Mouse (Mus musculus): ENCODE results near the gene Cgn. TPM values are rescaled to one million over a fixed set of nuclear protein-coding genes. Genes with fewer than 3 reads are reported as not detected.
"Not testable (repeated sequence)": the region's sequence is repeated elsewhere in the genome, so short reads cannot be mapped to it uniquely, and the experiment has no call there.

Gene Cgn
- polyA plus RNA-seq, 1 experiment from 2014 or later: 11.2 TPM

DNA sequence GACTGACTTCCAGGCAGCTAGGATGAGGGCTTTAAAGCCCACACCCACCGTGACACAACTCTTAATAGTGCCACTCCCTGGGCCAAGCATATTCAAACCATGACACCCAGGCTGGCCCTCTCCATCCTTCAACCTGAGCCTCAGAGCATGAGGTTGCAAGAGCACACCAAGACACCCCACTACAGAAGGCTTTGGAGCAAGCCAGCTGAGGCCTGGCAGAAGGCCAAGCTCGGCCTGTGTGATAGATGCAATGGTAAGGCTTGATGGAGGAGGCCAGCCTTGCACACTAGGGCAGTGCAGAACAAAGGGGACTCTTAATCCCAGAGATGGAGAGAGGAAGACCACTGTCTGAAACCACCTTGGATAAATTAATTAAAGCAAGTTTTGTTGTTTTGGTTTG lies 3.2 kb upstream of the Cgn start:
- Histone ChIP-seq H3K4me3 (replicated peaks) (no peak overlapping the region), H3K27me3 (peaks cover 38% of the 10 kb centered on the region), H3K27ac (replicated peaks) (no peak overlapping the region), H3K4me1 (replicated peaks) (peaks cover 29% of the 10 kb centered on the region), H3K36me3 (replicated peaks) (no peaks in the 10 kb centered on the region), H3K9me3 (replicated peaks) (no peaks in the 10 kb centered on the region), H3K4me2 (no peak overlapping the region), H3K9ac (no peak overlapping the region)
- no peak for ATAC-seq (ENCODE audit: insufficient read depth)
- 51% methylated on average over 2 of the region's 2 CpGs for WGBS (ENCODE audit: insufficient replicate concordance)

DNA sequence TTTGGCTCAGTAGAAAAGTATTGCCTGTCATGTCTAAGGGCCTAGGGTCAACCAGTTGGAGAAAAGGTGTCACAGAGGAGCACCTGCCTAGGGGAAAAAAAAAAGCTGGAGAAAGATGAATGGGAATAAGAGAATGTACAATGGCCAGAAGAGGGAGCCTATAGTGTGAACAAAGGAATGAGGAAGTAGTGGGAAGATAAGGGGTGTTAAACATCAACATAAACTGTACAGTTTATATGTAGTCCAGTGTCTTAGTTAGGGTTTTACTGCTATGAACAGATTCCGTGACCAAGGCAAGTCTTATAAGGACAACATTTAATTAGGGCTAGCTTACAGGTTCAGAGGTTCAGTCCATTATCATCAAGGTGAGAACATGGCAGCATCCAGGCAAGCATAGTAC lies 2.8 kb upstream of the Cgn start:
- Histone ChIP-seq H3K27ac (replicated peaks) (no peak overlapping the region), H3K36me3 (replicated peaks) (no peaks in the 10 kb centered on the region), H3K27me3 (peaks cover 42% of the 10 kb centered on the region), H3K4me2 (no peak overlapping the region), H3K4me1 (replicated peaks) (peaks cover 24% of the 10 kb centered on the region), H3K9me3 (replicated peaks) (no peaks in the 10 kb centered on the region), H3K4me3 (replicated peaks) (no peak overlapping the region), H3K9ac (no peak overlapping the region)
- WGBS (ENCODE audit: insufficient replicate concordance): 82% methylated on average over 1 of the region's 1 CpGs
- no peak for ATAC-seq (ENCODE audit: insufficient read depth)

DNA sequence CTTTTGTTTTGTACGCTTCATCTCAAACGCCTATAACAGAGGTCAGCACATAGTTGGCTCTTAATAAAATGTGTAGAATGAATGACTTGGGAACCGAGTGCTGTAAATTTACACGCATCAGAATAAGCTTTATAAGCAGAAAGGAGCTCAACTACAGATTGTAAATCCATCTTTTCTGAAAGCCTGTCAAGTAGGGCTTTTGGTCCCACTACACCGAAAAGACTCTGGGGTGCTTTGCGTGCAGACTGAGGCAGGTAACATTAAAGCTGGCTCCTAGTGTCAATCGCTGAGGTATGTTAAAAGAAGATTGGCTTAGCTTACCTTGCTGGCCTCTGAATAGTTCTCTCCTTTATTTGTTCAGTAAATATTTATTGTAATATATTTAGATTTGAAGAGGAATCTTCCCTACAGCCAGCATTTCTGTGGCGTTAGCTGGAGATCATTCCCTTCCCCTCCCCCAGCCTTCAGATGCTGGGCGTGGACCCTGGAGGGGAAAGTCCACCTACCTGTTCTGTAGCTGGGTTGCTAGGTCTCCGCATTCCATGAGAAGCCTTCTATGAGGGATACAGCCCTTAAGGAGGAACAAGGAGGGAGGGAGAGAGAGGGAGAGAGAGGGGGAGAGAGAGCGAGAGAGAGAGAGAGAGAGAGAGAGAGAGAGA lies 959 bp upstream of the Cgn start:
- H3K9ac ChIP-seq: no peak overlapping the region

DNA sequence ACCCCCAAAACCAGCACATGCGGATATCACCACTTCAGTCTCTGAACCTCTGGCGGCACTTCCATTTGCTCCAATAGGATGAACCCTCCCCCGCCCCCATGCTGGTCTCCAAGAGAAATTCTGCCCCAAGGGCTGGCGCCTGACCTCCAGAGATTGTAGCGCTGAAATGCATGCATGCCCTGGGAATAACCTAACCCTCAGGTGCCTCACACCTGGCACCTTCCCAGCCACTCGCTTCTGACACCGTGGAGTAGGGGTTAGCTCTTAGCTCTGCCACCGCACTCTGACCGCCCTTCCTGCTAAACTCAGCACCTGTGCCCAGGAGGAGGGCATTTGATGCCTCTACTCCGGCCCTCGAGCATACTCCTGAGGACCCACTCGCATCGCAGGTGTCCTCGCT lies 334 bp downstream of the Cgn start:
- H3K4me1 ChIP-seq (replicated peaks): peaks cover 20% of the 10 kb centered on the region
- H3K4me3 ChIP-seq (replicated peaks): peak overlapping the region; percentile 57
- ATAC-seq (ENCODE audit: insufficient read depth): peak; percentile 6; the same call in 1 of the 2 replicates
- H3K4me2 ChIP-seq: peak overlapping the region; percentile 81
- no peaks in the 10 kb centered on the region for H3K9me3 ChIP-seq (replicated peaks)
- H3K27me3 ChIP-seq: peaks cover 62% of the 10 kb centered on the region
- WGBS (ENCODE audit: insufficient replicate concordance): 1% methylated on average over 14 of the region's 14 CpGs
- H3K9ac ChIP-seq: peak overlapping the region; percentile 20
- no peaks in the 10 kb centered on the region for H3K36me3 ChIP-seq (replicated peaks)
- no peak overlapping the region for H3K27ac ChIP-seq (replicated peaks)

More for the DNA sequence above, 959 bp upstream of the Cgn start:
- peaks cover 56% of the 10 kb centered on the region for H3K27me3 ChIP-seq
- ATAC-seq (ENCODE audit: insufficient read depth): no peak
- 10% methylated on average over 11 of the region's 11 CpGs for WGBS (ENCODE audit: insufficient replicate concordance)
- peak overlapping the region; percentile 81 for H3K4me2 ChIP-seq
- peaks cover 14% of the 10 kb centered on the region for H3K4me1 ChIP-seq (replicated peaks)
- no peak overlapping the region for H3K27ac ChIP-seq (replicated peaks)
- no peaks in the 10 kb centered on the region for H3K36me3 ChIP-seq (replicated peaks)
- H3K4me3 ChIP-seq (replicated peaks): peak overlapping the region; percentile 57
- H3K9me3 ChIP-seq (replicated peaks): no peaks in the 10 kb centered on the region

DNA sequence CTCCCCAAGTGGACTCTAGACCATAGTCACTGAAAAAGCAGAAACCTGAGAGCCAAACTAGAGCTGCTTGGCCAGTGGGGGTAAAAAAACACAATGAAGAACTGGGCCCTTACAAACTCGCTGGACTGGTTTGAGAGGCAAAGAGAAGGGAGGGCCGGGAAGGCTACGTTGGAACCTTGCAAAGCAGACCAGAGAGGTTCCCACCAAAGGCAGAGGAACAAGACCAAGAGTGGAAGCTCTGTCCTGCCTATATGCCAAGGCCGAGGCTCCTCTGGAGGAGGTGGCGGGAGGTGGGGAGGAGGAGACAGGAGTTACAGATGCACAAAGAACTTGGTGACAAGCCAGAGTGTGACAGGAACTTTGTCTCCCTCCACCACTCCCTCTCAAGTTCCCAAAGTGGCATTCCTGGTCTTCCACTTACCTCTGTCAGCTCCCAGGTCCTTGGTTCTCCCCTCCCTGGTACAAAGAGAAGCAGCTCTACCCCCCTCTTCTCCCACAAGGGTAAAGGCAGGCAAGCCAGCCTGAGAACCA lies 2.1 kb downstream of the Cgn start:
- ATAC-seq (ENCODE audit: insufficient read depth): no peak
- no peaks in the 10 kb centered on the region for H3K36me3 ChIP-seq (replicated peaks)
- 46% methylated on average over 5 of the region's 5 CpGs for WGBS (ENCODE audit: insufficient replicate concordance)
- peaks cover 65% of the 10 kb centered on the region for H3K27me3 ChIP-seq
- no peaks in the 10 kb centered on the region for H3K9me3 ChIP-seq (replicated peaks)
- peak overlapping the region; percentile 5; the same call in 1 of the 2 replicates for H3K4me3 ChIP-seq (replicated peaks)
- H3K4me1 ChIP-seq (replicated peaks): peaks cover 20% of the 10 kb centered on the region
- H3K27ac ChIP-seq (replicated peaks): peak overlapping the region; percentile 71
- H3K9ac ChIP-seq: no peak overlapping the region
- peak overlapping the region; percentile 43 for H3K4me2 ChIP-seq

DNA sequence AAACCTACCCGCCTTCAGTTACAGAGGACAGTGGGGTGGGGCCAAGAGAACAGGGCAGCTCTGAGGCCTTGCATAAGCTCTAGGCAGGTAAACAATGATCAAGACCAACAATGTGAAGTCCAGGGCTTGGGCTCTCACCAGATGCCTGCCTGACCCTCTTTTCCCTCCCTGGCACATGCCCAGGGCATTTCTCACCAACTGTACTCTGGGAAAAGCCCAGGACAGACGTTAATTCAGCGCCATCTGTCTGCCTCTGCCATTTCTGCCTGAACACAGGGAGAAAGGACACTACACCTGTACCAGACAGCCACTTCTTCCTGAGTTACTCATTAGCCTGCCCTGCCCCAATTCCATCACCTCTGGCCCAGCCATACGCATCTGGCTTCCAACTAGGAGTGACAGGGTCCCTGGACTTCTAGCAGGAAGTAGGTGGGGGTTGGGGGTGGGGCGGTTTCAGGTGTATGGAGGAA lies 2.8 kb downstream of the Cgn start:
- 44% methylated on average over 5 of the region's 5 CpGs for WGBS (ENCODE audit: insufficient replicate concordance)
- Histone ChIP-seq H3K9ac (no peak overlapping the region; the same call in 1 of the 2 replicates), H3K4me3 (replicated peaks) (no peak overlapping the region), H3K27ac (replicated peaks) (peak overlapping the region; percentile 79), H3K27me3 (peaks cover 65% of the 10 kb centered on the region), H3K36me3 (replicated peaks) (0 out of 2 replicates have a peak, but pooled peaks cover 4% of the 10 kb centered on the region), H3K9me3 (replicated peaks) (no peaks in the 10 kb centered on the region), H3K4me2 (peak overlapping the region; percentile 37), H3K4me1 (replicated peaks) (peaks cover 20% of the 10 kb centered on the region)
- peak; percentile 76 for ATAC-seq (ENCODE audit: insufficient read depth)

GRCm38 (mm10) chr3:94782936-94783335 lies 3.4 kb downstream of the Cgn start:
- ATAC-seq (ENCODE audit: insufficient read depth): no peak
- Histone ChIP-seq H3K36me3 (replicated peaks) (0 out of 2 replicates have a peak, but pooled peaks cover 4% of the 10 kb centered on the region), H3K27me3 (peaks cover 60% of the 10 kb centered on the region), H3K4me3 (replicated peaks) (no peak overlapping the region), H3K27ac (replicated peaks) (peak overlapping the region; percentile 79), H3K4me2 (peak overlapping the region; percentile 37), H3K4me1 (replicated peaks) (peaks cover 20% of the 10 kb centered on the region), H3K9ac (no peak overlapping the region), H3K9me3 (replicated peaks) (no peaks in the 10 kb centered on the region)
- 41% methylated on average over 4 of the region's 4 CpGs for WGBS (ENCODE audit: insufficient replicate concordance)

DNA sequence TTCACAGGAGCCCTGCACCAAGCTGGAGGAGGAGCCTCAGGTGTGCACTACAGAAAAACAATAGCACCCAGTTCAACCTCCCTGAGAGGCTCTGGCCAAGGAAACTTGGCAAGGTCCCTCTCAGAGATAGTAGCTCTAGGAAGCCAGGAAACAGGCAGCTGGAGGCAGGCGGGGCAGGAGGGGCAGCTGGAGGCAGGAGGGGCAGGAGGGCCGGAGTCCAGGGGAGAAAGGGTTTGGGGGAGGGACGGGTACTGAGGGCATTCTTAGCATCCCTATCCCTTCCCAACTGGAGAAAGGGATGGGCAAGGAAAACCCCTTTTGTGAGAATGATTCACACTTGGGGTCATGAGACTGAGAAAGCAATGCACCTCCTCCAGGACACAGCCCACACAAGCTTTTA lies 4.9 kb downstream of the Cgn start:
- Histone ChIP-seq H3K9me3 (replicated peaks) (no peaks in the 10 kb centered on the region), H3K4me2 (no peak overlapping the region), H3K27ac (replicated peaks) (no peak overlapping the region), H3K4me3 (replicated peaks) (no peak overlapping the region), H3K27me3 (peaks cover 44% of the 10 kb centered on the region), H3K4me1 (replicated peaks) (peaks cover 14% of the 10 kb centered on the region), H3K36me3 (replicated peaks) (0 out of 2 replicates have a peak, but pooled peaks cover 4% of the 10 kb centered on the region), H3K9ac (no peak overlapping the region)
- no peak for ATAC-seq (ENCODE audit: insufficient read depth)
- WGBS (ENCODE audit: insufficient replicate concordance): 36% methylated on average over 3 of the region's 3 CpGs

DNA sequence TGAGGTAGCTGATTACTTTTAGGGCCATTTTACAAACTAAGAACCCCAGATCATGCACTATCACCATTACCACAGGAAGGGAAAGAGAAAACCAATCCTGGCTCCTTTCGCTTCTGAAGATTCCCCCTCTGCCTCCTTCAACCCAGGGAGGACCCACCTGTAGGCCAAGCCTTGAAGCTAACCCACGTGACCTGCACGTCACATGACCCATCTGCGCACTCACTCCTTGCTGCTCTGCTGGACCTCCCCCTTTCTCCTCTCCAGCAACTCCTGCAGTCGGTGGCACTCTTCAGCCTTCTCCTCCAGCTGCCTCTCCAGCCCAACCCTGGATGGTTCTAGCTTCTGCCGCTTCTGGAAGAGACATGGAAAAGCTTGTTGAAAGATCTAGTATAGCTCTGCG lies 10.4 kb downstream of the Cgn start:
- Histone ChIP-seq H3K27ac (replicated peaks) (no peak overlapping the region), H3K9ac (no peak overlapping the region), H3K36me3 (replicated peaks) (peaks cover 18% of the 10 kb centered on the region; the same call in 1 of the 2 replicates), H3K9me3 (replicated peaks) (no peaks in the 10 kb centered on the region), H3K27me3 (peaks cover 10% of the 10 kb centered on the region), H3K4me1 (replicated peaks) (no peaks in the 10 kb centered on the region), H3K4me2 (no peak overlapping the region), H3K4me3 (replicated peaks) (no peak overlapping the region)
- ATAC-seq (ENCODE audit: insufficient read depth): no peak
- 61% methylated on average over 7 of the region's 7 CpGs for WGBS (ENCODE audit: insufficient replicate concordance)

DNA sequence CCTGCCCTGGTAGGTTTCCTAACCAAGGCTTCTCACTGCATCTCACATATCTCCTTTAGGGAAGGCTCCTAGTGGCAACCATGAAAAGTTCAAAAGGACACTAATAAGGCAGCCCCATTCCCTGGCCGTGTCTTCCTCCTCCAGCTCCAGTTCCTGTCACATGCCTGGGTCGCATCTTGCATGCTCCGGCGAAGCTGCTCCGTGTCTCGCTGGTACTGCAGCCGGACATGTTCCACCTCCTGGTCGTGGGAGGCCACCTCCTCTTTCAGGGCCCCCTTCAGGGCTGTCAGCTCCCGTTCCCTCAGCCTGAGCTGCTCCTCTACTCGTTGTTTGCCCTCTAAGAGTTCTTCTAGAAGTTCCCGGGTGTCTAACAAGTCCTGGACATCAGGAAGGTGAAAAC lies 12.3 kb downstream of the Cgn start:
- peaks cover 7% of the 10 kb centered on the region for H3K27me3 ChIP-seq
- no peak for ATAC-seq (ENCODE audit: insufficient read depth)
- 65% methylated on average over 11 of the region's 11 CpGs for WGBS (ENCODE audit: insufficient replicate concordance)
- peaks cover 17% of the 10 kb centered on the region; the same call in 1 of the 2 replicates for H3K36me3 ChIP-seq (replicated peaks)
- H3K4me2 ChIP-seq: no peak overlapping the region
- H3K9me3 ChIP-seq (replicated peaks): no peaks in the 10 kb centered on the region
- H3K4me3 ChIP-seq (replicated peaks): no peak overlapping the region
- no peak overlapping the region for H3K9ac ChIP-seq
- H3K4me1 ChIP-seq (replicated peaks): no peaks in the 10 kb centered on the region
- no peak overlapping the region for H3K27ac ChIP-seq (replicated peaks)

- H3K9ac ChIP-seq; H3K36me3 ChIP-seq (replicated peaks); H3K27ac ChIP-seq (replicated peaks); H3K4me3 ChIP-seq (replicated peaks); H3K27me3 ChIP-seq; H3K9me3 ChIP-seq (replicated peaks): not testable (repeated sequence)
- peak; percentile 89 for ATAC-seq (ENCODE audit: insufficient read depth)
- Histone ChIP-seq H3K4me1 (replicated peaks) (peaks cover 11% of the 10 kb centered on the region), H3K4me2 (peak overlapping the region; percentile 53)
- 31% methylated on average over 8 of the region's 8 CpGs for WGBS (ENCODE audit: insufficient replicate concordance)
Measured at GRCm38 (mm10) chr3:94765456-94765855, 20.8 kb downstream of the Cgn start.
